Mouse (Mus musculus) CH12.LX (cell line): ENCODE results near the gene Mtr. TPM values are rescaled to one million over a fixed set of nuclear protein-coding genes. Genes with fewer than 3 reads are reported as not detected.

Experiments used
- DNase-seq: peaks from one replicate; pipeline ENCODE4 v3.0.0-alpha.2; 2013; ENCODE audit errors: extremely low read depth
- H3K27ac ChIP-seq: 2 replicates; pipeline ENCODE4 v1.5.1; 2012; ENCODE audit warnings: low read depth, mild to moderate bottlenecking, control low read depth, moderate library complexity; ENCODE audit not compliant: insufficient read depth
- H3K27me3 ChIP-seq: replicated peaks from 2 replicates; pipeline ENCODE3; 2012; ENCODE audit warnings: inconsistent platforms
- H3K36me3 ChIP-seq, 2 experiments: replicated peaks in 1 of 2; 2 replicates each; pipeline versions ENCODE3 to v1.6.1; 2012; ENCODE audit warnings: inconsistent platforms in 1 of 2, low read length in 1 of 2, mild to moderate bottlenecking in 1 of 2, mixed read lengths in 1 of 2, moderate library complexity in 1 of 2; ENCODE audit not compliant: control insufficient read depth in 1 of 2, insufficient read depth in 1 of 2
- H3K4me1 ChIP-seq, 2 experiments: 2 replicates each; pipeline ENCODE4 v1.6.1; 2012; ENCODE audit warnings: inconsistent platforms in 1 of 2, moderate library complexity in 1 of 2; ENCODE audit not compliant: insufficient read depth in 2 of 2, control insufficient read depth in 1 of 2
- H3K4me2 ChIP-seq: 2 replicates; pipeline ENCODE4 v1.6.1; 2012; ENCODE audit warnings: low read depth, mild to moderate bottlenecking, control low read depth; ENCODE audit not compliant: poor library complexity, insufficient read depth, severe bottlenecking
- H3K4me3 ChIP-seq, 3 experiments: fragments of 150-350 bp in 1 of 3; sonication (generic) in 1 of 3; replicated peaks in 1 of 3; 2 replicates each; pipeline versions ENCODE3 to v1.5.1; 2011 to 2012; ENCODE audit warnings: low read depth in 2 of 3, low read length in 2 of 3, mild to moderate bottlenecking in 2 of 3, moderate library complexity in 2 of 3, control low read depth in 1 of 3, improper control_type of control experiment in 1 of 3, inconsistent platforms in 1 of 3, mixed read lengths in 1 of 3; ENCODE audit not compliant: poor library complexity in 1 of 3
- H3K79me2 ChIP-seq: replicated peaks from 2 replicates; pipeline ENCODE4 v1.6.1; 2012; ENCODE audit warnings: mild to moderate bottlenecking, moderate library complexity; ENCODE audit not compliant: control insufficient read depth, poor library complexity, insufficient read depth, severe bottlenecking; ENCODE audit errors: extremely low read depth
- H3K9ac ChIP-seq: 2 replicates; pipeline ENCODE4 v1.6.1; 2012; ENCODE audit warnings: low read depth, mild to moderate bottlenecking, control low read depth, moderate library complexity; ENCODE audit not compliant: insufficient read depth
- H3K9me3 ChIP-seq: replicated peaks from 2 replicates; pipeline ENCODE3; 2012; ENCODE audit warnings: low read length, inconsistent platforms, mixed read lengths
- BHLHE40 ChIP-seq: IDR thresholded peaks from 2 replicates; pipeline ENCODE4 v1.6.1; 2011; ENCODE audit warnings: mild to moderate bottlenecking, low read depth, low read length, improper control_type of control experiment
- CHD1 ChIP-seq: IDR thresholded peaks from 2 replicates; pipeline ENCODE4 v1.6.1; 2012; ENCODE audit warnings: low read depth, low read length, improper control_type of control experiment, inconsistent platforms
- CHD2 ChIP-seq: IDR thresholded peaks from 2 replicates; pipeline ENCODE4 v1.6.1; 2011; ENCODE audit warnings: low read length, improper control_type of control experiment
- CTCF ChIP-seq, 2 experiments: IDR thresholded peaks in 1 of 2; conservative IDR thresholded peaks in 1 of 2; 2 replicates each; pipeline ENCODE4 v1.5.1; 2011 to 2012; ENCODE audit warnings: low read depth in 2 of 2, low read length in 2 of 2, improper control_type of control experiment in 1 of 2, inconsistent platforms in 1 of 2, mild to moderate bottlenecking in 1 of 2, moderate library complexity in 1 of 2
- E2F4 ChIP-seq: IDR thresholded peaks from 2 replicates; pipeline ENCODE4 v1.6.1; 2011; ENCODE audit warnings: low read depth, low read length, improper control_type of control experiment; ENCODE audit not compliant: insufficient replicate concordance
- EP300 ChIP-seq: IDR thresholded peaks from 2 replicates; pipeline ENCODE4 v1.6.1; 2011; ENCODE audit warnings: low read length, improper control_type of control experiment
- HCFC1 ChIP-seq: IDR thresholded peaks from 2 replicates; pipeline ENCODE4 v1.6.1; 2012; ENCODE audit warnings: low read depth, mild to moderate bottlenecking, inconsistent platforms, low read length, improper control_type of control experiment
- JUN ChIP-seq: IDR thresholded peaks from 2 replicates; pipeline ENCODE4 v1.6.1; 2011; ENCODE audit warnings: low read depth, mild to moderate bottlenecking, low read length, improper control_type of control experiment, moderate library complexity; ENCODE audit not compliant: insufficient read depth
- KAT2A ChIP-seq: IDR thresholded peaks from 2 replicates; pipeline ENCODE4 v1.6.1; 2012; ENCODE audit warnings: low read length, improper control_type of control experiment, inconsistent platforms; ENCODE audit not compliant: insufficient replicate concordance
- MAFK ChIP-seq: IDR thresholded peaks from 2 replicates; pipeline ENCODE4 v1.6.1; 2011; ENCODE audit warnings: low read length, improper control_type of control experiment; ENCODE audit not compliant: insufficient replicate concordance
- MAX ChIP-seq: IDR thresholded peaks from 2 replicates; pipeline ENCODE4 v1.6.1; 2011; ENCODE audit warnings: low read length, improper control_type of control experiment
- MAZ ChIP-seq: IDR thresholded peaks from 2 replicates; pipeline ENCODE4 v1.6.1; 2012; ENCODE audit warnings: low read depth, mild to moderate bottlenecking, inconsistent platforms, low read length, improper control_type of control experiment, moderate library complexity
- MYC ChIP-seq: IDR thresholded peaks from 2 replicates; pipeline ENCODE4 v1.6.1; 2011; ENCODE audit warnings: low read depth, mild to moderate bottlenecking, improper control_type of control experiment, low read length
- NELFE ChIP-seq: IDR thresholded peaks from 2 replicates; pipeline ENCODE4 v1.6.1; 2011; ENCODE audit warnings: low read depth, low read length, improper control_type of control experiment
- PAX5 ChIP-seq: IDR thresholded peaks from 2 replicates; pipeline ENCODE4 v1.6.1; 2012; ENCODE audit warnings: low read length, inconsistent platforms, mixed read lengths
- RAD21 ChIP-seq: IDR thresholded peaks from 2 replicates; pipeline ENCODE4 v1.6.1; 2011; ENCODE audit warnings: low read depth, mild to moderate bottlenecking, low read length, improper control_type of control experiment, moderate library complexity
- RCOR1 ChIP-seq: conservative IDR thresholded peaks from 2 replicates; pipeline ENCODE4 v1.6.1; 2012; ENCODE audit warnings: low read depth, mild to moderate bottlenecking, inconsistent platforms, low read length, improper control_type of control experiment
- SMC3 ChIP-seq: IDR thresholded peaks from 2 replicates; pipeline ENCODE4 v1.6.1; 2011; ENCODE audit warnings: low read depth, low read length, improper control_type of control experiment
- TBP ChIP-seq: conservative IDR thresholded peaks from 2 replicates; pipeline ENCODE4 v1.6.1; 2011; ENCODE audit warnings: low read depth, low read length, improper control_type of control experiment
- TCF12 ChIP-seq: IDR thresholded peaks from 2 replicates; pipeline ENCODE4 v1.6.1; 2014; ENCODE audit warnings: low read depth, mild to moderate bottlenecking, inconsistent platforms, low read length, improper control_type of control experiment
- USF2 ChIP-seq: conservative IDR thresholded peaks from 2 replicates; pipeline ENCODE4 v1.6.1; 2011; ENCODE audit warnings: low read depth, low read length, improper control_type of control experiment
- ZMIZ1 ChIP-seq: IDR thresholded peaks from 2 replicates; pipeline ENCODE4 v1.6.1; 2012; ENCODE audit warnings: low read depth, mild to moderate bottlenecking, inconsistent platforms, low read length, improper control_type of control experiment
- dilution Hi-C: fragments of 300-500 bp; cut with MboI; formaldehyde crosslinking; loops from 2 replicates; pipeline ENCODE4 v1.14.3; 2020; ENCODE audit warnings: low sequenced_read_pairs; ENCODE audit not compliant: extremely low pct_unique_long_range_greater_than_20kb, extremely low pct_ligation_motif_present
- in situ Hi-C: fragments of 300-500 bp; cut with MboI; formaldehyde crosslinking; loops from 3 replicates; pipeline ENCODE4 v1.14.3; 2019; ENCODE audit warnings: low sequenced_read_pairs, low pct_ligation_motif_present, low pct_unique_long_range_greater_than_20kb, mixed read lengths
- polyA plus RNA-seq: library from polyadenylated mRNA; unstranded; fragments of >175 nt; gene quantifications from 2 replicates; pipeline ENCODE4 v1.2.1, GENCODE M21; 2012; ENCODE audit warnings: low read depth; ENCODE audit not compliant: insufficient read length
- total RNA-seq, 2 experiments: library from RNA; depleted of rRNA; stranded (reverse); fragments of 300-350 nt in 1 of 2; fragments of >200 nt in 1 of 2; gene quantifications; 2 replicates each; pipeline ENCODE4 v1.2.3; 2012 to 2014

Gene Mtr
- total and polyA plus RNA-seq, 3 experiments, result 13.2 to 28.6 (median 22.0) TPM

- Histone ChIP-seq H3K27ac (no peak overlapping the region), H3K4me3 (no peak overlapping the region), H3K9me3 (no peaks in the 10 kb centered on the region), H3K9ac (no peak overlapping the region), H3K36me3 (no peaks in the 10 kb centered on the region), H3K79me2 (no peaks in the 10 kb centered on the region), H3K4me1 (no peaks in the 10 kb centered on the region), H3K27me3 (no peaks in the 10 kb centered on the region), H3K4me2 (no peak overlapping the region)
- TF ChIP-seq TCF12, result no peak
- TF ChIP-seq NELFE, result no peak
- no peak for TF ChIP-seq KAT2A
- TF ChIP-seq TBP, result no peak
- TF ChIP-seq CHD1, result no peak
- TF ChIP-seq E2F4, result no peak
- no peak for TF ChIP-seq CTCF (conservative IDR thresholded peaks at IDR 0.05 in 1 of 2, IDR thresholded peaks at IDR 0.05 in 1 of 2; ENCODE audit: low read depth in 2 of 2, low read length in 2 of 2)
- dilution Hi-C loops, result no loop called here
- in situ Hi-C loops, result no loop called here
- no peak for DNase-seq
These were observed 25.9 kb upstream of the Mtr start for GRCm38 (mm10) chr13:12283826-12284225.

- no peak overlapping the region for H3K9ac ChIP-seq
These were observed 16.8 kb upstream of the Mtr start for GRCm38 (mm10) chr13:12274721-12275120.

GRCm38 (mm10) chr13:12274220-12274619 is 16.3 kb upstream of the Mtr start:
- Histone ChIP-seq H3K27ac (no peak overlapping the region), H3K4me3 (no peak overlapping the region), H3K4me1 (no peaks in the 10 kb centered on the region), H3K36me3 (no peaks in the 10 kb centered on the region), H3K9me3 (no peaks in the 10 kb centered on the region), H3K79me2 (no peaks in the 10 kb centered on the region), H3K27me3 (no peaks in the 10 kb centered on the region), H3K9ac (no peak overlapping the region), H3K4me2 (no peak overlapping the region)
- dilution Hi-C loops, result no loop called here
- no peak for TF ChIP-seq CHD2
- no peak for TF ChIP-seq NELFE
- TF ChIP-seq SMC3, result no peak
- no peak for TF ChIP-seq TCF12
- TF ChIP-seq MAZ, result no peak
- no peak for TF ChIP-seq CHD1
- no peak for TF ChIP-seq USF2
- in situ Hi-C loops, result no loop called here
- no peak for DNase-seq

More at GRCm38 (mm10) chr13:12274721-12275120, 16.8 kb upstream of the Mtr start:
- no peak for DNase-seq
- Histone ChIP-seq H3K36me3 (no peaks in the 10 kb centered on the region), H3K4me3 (no peak overlapping the region), H3K9me3 (no peaks in the 10 kb centered on the region), H3K4me2 (no peak overlapping the region), H3K79me2 (no peaks in the 10 kb centered on the region), H3K4me1 (no peaks in the 10 kb centered on the region), H3K27ac (no peak overlapping the region), H3K27me3 (no peaks in the 10 kb centered on the region)
- no peak for TF ChIP-seq PAX5
- no peak for TF ChIP-seq HCFC1
- TF ChIP-seq JUN, result no peak
- TF ChIP-seq MAX, result no peak
- no peak for TF ChIP-seq RAD21
- TF ChIP-seq RCOR1, result no peak
- no peak for TF ChIP-seq EP300
- TF ChIP-seq USF2, result no peak
- no peak for TF ChIP-seq KAT2A
- TF ChIP-seq MAZ, result no peak
- TF ChIP-seq NELFE, result no peak
- no peak for TF ChIP-seq MYC
- no peak for TF ChIP-seq BHLHE40
- TF ChIP-seq ZMIZ1, result no peak
- no peak for TF ChIP-seq E2F4
- no peak for TF ChIP-seq MAFK
- TF ChIP-seq SMC3, result no peak
- dilution Hi-C loops (no loop called here), in situ Hi-C loops (no loop called here)
